Mouse (Mus musculus): Measurements from ENCODE around the gene Mafb. TPM values are rescaled to one million over a fixed set of nuclear protein-coding genes. Genes with fewer than 3 reads are reported as not detected.

The Mafb gene
- polyA plus RNA-seq (2017; shearing (Covaris generic)), result under 1 TPM in 1 of 2 experiments, not detected in 1; 0.18 TPM

GRCm38 (mm10) chr2:160366980-160367338 is at the start of gene Mafb:
Gene Mafb (minus strand): TSS chr2:160367065.
- peak; percentile 43 for ATAC-seq

GRCm38 (mm10) chr2:160415161-160415560 is 48.3 kb upstream of the Mafb start:
- ATAC-seq, result no peak

- ATAC-seq, result no peak
These were observed 47.9 kb upstream of the Mafb start for GRCm38 (mm10) chr2:160414736-160415135.

- ATAC-seq, result no peak
These were observed 47.1 kb upstream of the Mafb start for GRCm38 (mm10) chr2:160413982-160414381.

- ATAC-seq, result no peak
These were observed 46.2 kb upstream of the Mafb start for GRCm38 (mm10) chr2:160413055-160413454.

- no peak for ATAC-seq
These were observed 44.6 kb upstream of the Mafb start for GRCm38 (mm10) chr2:160411431-160411830.

- ATAC-seq, result no peak
These were observed 40.9 kb upstream of the Mafb start for GRCm38 (mm10) chr2:160407720-160408119.

- no peak for ATAC-seq
These were observed 30.9 kb upstream of the Mafb start for GRCm38 (mm10) chr2:160397747-160398146.

- ATAC-seq, result no peak
These were observed 27.9 kb upstream of the Mafb start for GRCm38 (mm10) chr2:160394735-160395134.

- ATAC-seq, result no peak
These were observed 25.8 kb upstream of the Mafb start for GRCm38 (mm10) chr2:160392648-160393047.

- no peak for ATAC-seq
These were observed 21.7 kb upstream of the Mafb start for GRCm38 (mm10) chr2:160388596-160388995.

- ATAC-seq, result no peak
These were observed 16.6 kb upstream of the Mafb start for GRCm38 (mm10) chr2:160383418-160383817.

GRCm38 (mm10) chr2:160378271-160378670 is 11.4 kb upstream of the Mafb start:
- no peak for ATAC-seq

GRCm38 (mm10) chr2:160376236-160376635 is 9.4 kb upstream of the Mafb start:
- no peak for ATAC-seq

GRCm38 (mm10) chr2:160369653-160370420 is 3.0 kb upstream of the Mafb start:
- no peak for ATAC-seq

- ATAC-seq, result no peak
These were observed 1.8 kb upstream of the Mafb start for GRCm38 (mm10) chr2:160368422-160369357.

- ATAC-seq, result peak; percentile 70
These were observed 763 bp upstream of the Mafb start for GRCm38 (mm10) chr2:160367448-160368208.

- no peak for ATAC-seq
These were observed 520 bp downstream of the Mafb start for GRCm38 (mm10) chr2:160366111-160366979.

GRCm38 (mm10) chr2:160365107-160365911 is 1.6 kb downstream of the Mafb start:
- ATAC-seq, result no peak

- ATAC-seq, result no peak
These were observed 2.2 kb downstream of the Mafb start for GRCm38 (mm10) chr2:160364666-160365065.

- ATAC-seq, result no peak
These were observed 2.7 kb downstream of the Mafb start for GRCm38 (mm10) chr2:160364128-160364650.

Measured in CD4-positive, CD25-positive, alpha-beta regulatory T cell, adult 4 months (primary cell).